Mouse (Mus musculus): ENCODE data around the gene Dr1. TPM values are rescaled to one million over a fixed set of nuclear protein-coding genes. Genes with fewer than 3 reads are reported as not detected.
"Not testable (repeated sequence)": the region's sequence is repeated elsewhere in the genome, so short reads cannot be mapped to it uniquely, and the experiment has no call there.

The Dr1 gene
- total RNA-seq (2021) = 10 to 100 TPM; 21.5 to 23.2 TPM
- long read RNA-seq, experiment 1, transcript Dr1-201 (3 exons, 3,085 nt) = major isoform, 33 of 33 reads
- long read RNA-seq, experiment 1, partial matches to known transcripts = 0 of 33 reads
- long read RNA-seq, experiment 1, other reads (novel, unspliced or antisense) = 0 of 33 reads
- long read RNA-seq, experiment 2, transcript Dr1-201 (3 exons, 3,085 nt) = major isoform, 19 of 19 reads
- long read RNA-seq, experiment 2, partial matches to known transcripts = 0 of 19 reads
- long read RNA-seq, experiment 2, other reads (novel, unspliced or antisense) = 0 of 19 reads

- DNase-seq = peak; percentile 85
These were observed at the start of gene Dr1 for GRCm38 (mm10) chr5:108268127-108269062. TSS of gene Dr1 (plus strand) at chr5:108268897.

- no peak for DNase-seq
These were observed 44.6 kb upstream of the Dr1 start for GRCm38 (mm10) chr5:108224077-108224476.

GRCm38 (mm10) chr5:108226159-108226558 is 42.5 kb upstream of the Dr1 start:
- no peak for DNase-seq

GRCm38 (mm10) chr5:108246314-108246765 is 22.4 kb upstream of the Dr1 start:
- DNase-seq = no peak

- no peak for DNase-seq
These were observed 18.7 kb upstream of the Dr1 start for GRCm38 (mm10) chr5:108250033-108250432.

GRCm38 (mm10) chr5:108255259-108255658 is 13.4 kb upstream of the Dr1 start:
- DNase-seq = no peak

- peak; percentile 9 for DNase-seq
These were observed 6.0 kb upstream of the Dr1 start for GRCm38 (mm10) chr5:108262722-108263121.

- DNase-seq = not testable (repeated sequence)
These were observed 4.9 kb upstream of the Dr1 start for GRCm38 (mm10) chr5:108263785-108264184.

- no peak for DNase-seq
These were observed 1.7 kb upstream of the Dr1 start for GRCm38 (mm10) chr5:108266990-108267389.

GRCm38 (mm10) chr5:108269063-108269810 is 540 bp downstream of the Dr1 start:
- no peak for DNase-seq

GRCm38 (mm10) chr5:108269811-108270151 is 1.1 kb downstream of the Dr1 start:
- no peak for DNase-seq

- no peak for DNase-seq
These were observed 1.7 kb downstream of the Dr1 start for GRCm38 (mm10) chr5:108270415-108270814.

- not testable (repeated sequence) for DNase-seq
These were observed 2.6 kb downstream of the Dr1 start for GRCm38 (mm10) chr5:108271345-108271744.

GRCm38 (mm10) chr5:108286957-108287356 is 18.3 kb downstream of the Dr1 start:
- no peak for DNase-seq

GRCm38 (mm10) chr5:108301567-108301966 is 32.9 kb downstream of the Dr1 start:
- no peak for DNase-seq

GRCm38 (mm10) chr5:108312224-108313064 is 43.7 kb downstream of the Dr1 start, which contains the start of gene Pigg:
TSS of gene Pigg (plus strand) at chr5:108312609.
- DNase-seq = peak; percentile 92

GRCm38 (mm10) chr5:108313065-108313860 is 44.6 kb downstream of the Dr1 start:
- DNase-seq = no peak

Data from gastrocnemius, postnatal 10 days (tissue).